8 mouse cellular contexts compared by ENCODE assay signal in the genomic region with DNA sequence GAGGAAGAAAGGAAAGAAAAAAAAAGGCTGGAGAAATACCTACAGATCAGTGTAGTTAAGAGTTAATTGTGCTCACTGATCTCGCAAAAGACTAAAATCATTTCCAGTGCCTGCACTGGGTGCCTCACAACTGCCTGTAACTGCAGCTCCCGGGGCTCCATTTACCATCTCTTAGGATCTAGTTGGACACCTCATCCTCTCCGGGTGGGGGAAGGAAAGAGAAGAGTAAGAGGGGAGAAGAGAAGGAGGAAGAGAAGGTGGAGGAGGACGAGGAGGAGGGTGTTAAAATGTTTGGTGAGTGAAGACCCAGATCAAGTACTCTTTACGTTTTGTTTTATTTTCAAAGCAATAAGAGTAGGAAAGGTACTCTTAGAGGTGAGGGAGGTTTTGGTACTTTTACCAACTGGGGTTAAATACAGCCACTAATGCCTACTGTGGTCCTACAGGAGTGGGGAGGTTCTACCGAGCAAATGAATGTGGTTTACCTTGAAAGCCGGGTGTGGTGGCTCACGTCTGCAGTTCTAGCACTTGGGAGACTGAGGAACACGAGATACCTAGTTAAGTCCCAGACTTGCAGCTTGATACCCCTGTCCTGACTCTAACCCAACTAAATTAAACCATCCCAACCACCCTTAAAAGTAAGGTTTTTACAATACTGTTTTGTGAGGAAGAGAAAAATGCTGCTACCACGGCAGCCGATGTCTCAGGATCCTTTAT. TPM values are rescaled to one million over a fixed set of nuclear protein-coding genes. Genes with fewer than 3 reads are reported as not detected.
DNase-seq lines count a peak whose midpoint lies in the region; ATAC-seq and TF ChIP-seq lines count a peak whose summit lies in the region.

No protein-coding gene starts in this region.

- peak overlapping the region; percentile 68 for H3K27ac ChIP-seq in kidney, embryonic 15.5 days
- H3K27ac ChIP-seq in forebrain, embryonic 11.5 days (ENCODE audit: low read depth, low read length) = no peak overlapping the region

- in situ Hi-C loops in Patski (cut with MboI; ENCODE audit: low pct_unique_long_range_greater_than_20kb) = no loop called here

- no peaks in the 10 kb centered on the region for H3K27me3 ChIP-seq in kidney, embryonic 15.5 days
- no peaks in the 10 kb centered on the region for H3K27me3 ChIP-seq in Patski
- H3K27me3 ChIP-seq in forebrain, embryonic 11.5 days (ENCODE audit: control insufficient read depth, insufficient read depth, low read length) = no peaks in the 10 kb centered on the region

- peaks cover 29% of the 10 kb centered on the region for H3K4me1 ChIP-seq in kidney, embryonic 15.5 days
- H3K4me1 ChIP-seq in forebrain, embryonic 11.5 days (replicated peaks; ENCODE audit: control insufficient read depth, insufficient read depth, low read length) = peaks cover 3% of the 10 kb centered on the region; the same call in 1 of the 2 replicates

- no peak for TF ChIP-seq CTCF in Patski (IDR thresholded peaks at IDR 0.05)

- POLR2A ChIA-PET in Patski (lab: Charles Lee) = interaction anchor here (1.9 kb wide), 1 partner anchor 15 kb away, joined by 4 read pairs; no protein-coding TSS in a partner anchor

- CTCF ChIA-PET in Patski (lab: Charles Lee) = interaction anchor here (1.0 kb wide), 1 partner anchor 32 kb away, joined by 3 read pairs; no protein-coding TSS in a partner anchor

- WGBS in kidney, embryonic 15.5 days = 3% methylated on average over 11 of the region's 11 CpGs
- 17% methylated on average over 11 of the region's 11 CpGs for WGBS in forebrain, embryonic 11.5 days

- peak overlapping the region; percentile 88 for H3K9ac ChIP-seq in kidney, embryonic 15.5 days
- peak overlapping the region; percentile 68 for H3K9ac ChIP-seq in forebrain, embryonic 11.5 days (ENCODE audit: low read length)

- H3K4me3 ChIP-seq in kidney, embryonic 15.5 days (replicated peaks) = peak overlapping the region; percentile 87
- peak overlapping the region; percentile 87 for H3K4me3 ChIP-seq in forebrain, embryonic 11.5 days (ENCODE audit: low read depth, low read length)

- no peaks in the 10 kb centered on the region for H3K9me3 ChIP-seq in kidney, embryonic 15.5 days (replicated peaks)
- H3K9me3 ChIP-seq in forebrain, embryonic 11.5 days (ENCODE audit: control insufficient read depth, low read length) = no peaks in the 10 kb centered on the region

- peak overlapping the region; percentile 83 for H3K4me2 ChIP-seq in kidney, embryonic 15.5 days
- peak overlapping the region; percentile 82 for H3K4me2 ChIP-seq in forebrain, embryonic 11.5 days (ENCODE audit: low read depth, low read length, severe bottlenecking)

- DNase-seq in kidney, postnatal 10 days = no peak
- DNase-seq in Patski (ENCODE audit: low read depth, low spot score) (no peak), liver (peak; percentile 15)
- DNase-seq in forebrain, embryonic 11.5 days (ENCODE audit: low spot score) = no peak
- DNase-seq in retina, postnatal 1 day = peak; percentile 4
- DNase-seq in frontal cortex, postnatal 10 days (ENCODE audit: low spot score in 2 of 2) = no peak
- no peak for DNase-seq in kidney, postnatal 25 days

- no peaks in the 10 kb centered on the region for H3K36me3 ChIP-seq in kidney, embryonic 15.5 days
- H3K36me3 ChIP-seq in forebrain, embryonic 11.5 days (ENCODE audit: control insufficient read depth, insufficient read depth, low read length) = no peaks in the 10 kb centered on the region

- peak; percentile 14 for ATAC-seq in kidney, embryonic 15.5 days (replicated peaks; ENCODE audit: low FRiP score)
- ATAC-seq in Patski = peak; percentile 5
- peak; percentile 21; the same call in 1 of the 2 replicates for ATAC-seq in forebrain, embryonic 11.5 days (replicated peaks; ENCODE audit: low FRiP score)

RNA-seq across cellular contexts. Expression of a gene that starts 0.6 kb away (rescaled TPM):
- 50.3 and 52.6 TPM in 2 replicates for polyA plus RNA-seq in kidney, embryonic 15.5 days (2015; fragmentation: Nextera tagmentation; extraction: Ambion mirVana)
- 24.5 TPM for polyA plus RNA-seq in Patski (2021)
- 49.2 and 54.9 TPM in 2 replicates for polyA plus RNA-seq in forebrain, embryonic 11.5 days (2014; fragmentation: Nextera tagmentation; extraction: Ambion mirVana)

Comparison
In these comparisons a context has a peak if more than half of its experiments do, and no peak if none do; other contexts are left out.
1. DNase-seq: peak in liver (single experiment) and retina, postnatal 1 day (single experiment); none in kidney, postnatal 10 days (single experiment), Patski (single experiment), forebrain, embryonic 11.5 days (single experiment), frontal cortex, postnatal 10 days (0 of 2) and kidney, postnatal 25 days (0 of 2).
2. Peak in every context shown above with its lines, with median percentiles within 50 percentile points of each other: ATAC-seq.